Mouse (Mus musculus) frontal cortex, postnatal 25 days (tissue): ENCODE results near the gene Ifi47.
"Not testable (repeated sequence)": the region's sequence is repeated elsewhere in the genome, so short reads cannot be mapped to it uniquely, and the experiment has no call there.

ENCODE experiments used
- DNase-seq, 2 experiments: peaks; one replicate each; pipeline ENCODE4 v3.0.0; 2022; ENCODE audit warnings: low spot score in 2 of 2

Ifi47 gene

GRCm38 (mm10) chr11:49076001-49076757 lies at the start of gene Ifi47:
Ifi47 (plus strand) TSS chr11:49076587.
- DNase-seq = not testable (repeated sequence)

- not testable (repeated sequence) for DNase-seq
Measured at GRCm38 (mm10) chr11:49050064-49050463, 26.3 kb upstream of the Ifi47 start.

GRCm38 (mm10) chr11:49051093-49051891 lies 25.1 kb upstream of the Ifi47 start, which contains the start of gene 9930111J21Rik2:
9930111J21Rik2 (minus strand) TSS chr11:49051242.
- not testable (repeated sequence) for DNase-seq

- DNase-seq = not testable (repeated sequence)
Measured at GRCm38 (mm10) chr11:49051894-49052293, 24.5 kb upstream of the Ifi47 start.

- not testable (repeated sequence) for DNase-seq
Measured at GRCm38 (mm10) chr11:49060061-49060460, 16.3 kb upstream of the Ifi47 start.

GRCm38 (mm10) chr11:49061865-49062264 lies 14.5 kb upstream of the Ifi47 start:
- not testable (repeated sequence) for DNase-seq

- DNase-seq = not testable (repeated sequence)
Measured at GRCm38 (mm10) chr11:49063713-49064469, 12.5 kb upstream of the Ifi47 start, which contains the start of gene Tgtp2. Tgtp2 (minus strand) TSS chr11:49064206.

GRCm38 (mm10) chr11:49068358-49068757 lies 8.0 kb upstream of the Ifi47 start:
- no peak for DNase-seq

GRCm38 (mm10) chr11:49077012-49077411 lies 625 bp downstream of the Ifi47 start:
- no peak for DNase-seq

- no peak for DNase-seq
Measured at GRCm38 (mm10) chr11:49078719-49079118, 2.3 kb downstream of the Ifi47 start.

GRCm38 (mm10) chr11:49080636-49081035 lies 4.2 kb downstream of the Ifi47 start:
- DNase-seq = no peak

- DNase-seq = no peak
Measured at GRCm38 (mm10) chr11:49081356-49081755, 5.0 kb downstream of the Ifi47 start.

GRCm38 (mm10) chr11:49081886-49082285 lies 5.5 kb downstream of the Ifi47 start:
- no peak for DNase-seq

- DNase-seq = no peak
Measured at GRCm38 (mm10) chr11:49083146-49083545, 6.8 kb downstream of the Ifi47 start.

GRCm38 (mm10) chr11:49083808-49084207 lies 7.4 kb downstream of the Ifi47 start:
- no peak for DNase-seq

- no peak for DNase-seq
Measured at GRCm38 (mm10) chr11:49084385-49084784, 8.0 kb downstream of the Ifi47 start.

GRCm38 (mm10) chr11:49084875-49085274 lies 8.5 kb downstream of the Ifi47 start:
- no peak for DNase-seq

- no peak for DNase-seq
Measured at GRCm38 (mm10) chr11:49086858-49087361, 10.5 kb downstream of the Ifi47 start.

- no peak for DNase-seq
Measured at GRCm38 (mm10) chr11:49087830-49088616, 11.6 kb downstream of the Ifi47 start.

- DNase-seq = no peak
Measured at GRCm38 (mm10) chr11:49088990-49089652, 12.7 kb downstream of the Ifi47 start.
